Mouse (Mus musculus): ENCODE data around the gene Slc41a1.
A peak's percentile ranks its signal among the peaks of the same experiment; 100 is the strongest.
"Not testable (repeated sequence)": the region's sequence is repeated elsewhere in the genome, so short reads cannot be mapped to it uniquely, and the experiment has no call there.

The Slc41a1 gene

GRCm38 (mm10) chr1:131827207-131827786 is at the start of gene Slc41a1:
TSS of gene Slc41a1 (plus strand) at chr1:131827493.
- DNase-seq (ENCODE audit: low spot score in 2 of 2), result peak in 1 of 2 experiments; percentile 3

- no peak for DNase-seq (ENCODE audit: low spot score in 2 of 2)
Measured at GRCm38 (mm10) chr1:131794591-131794990, 32.7 kb upstream of the Slc41a1 start.

GRCm38 (mm10) chr1:131795171-131795570 is 32.1 kb upstream of the Slc41a1 start:
- no peak for DNase-seq (ENCODE audit: low spot score in 2 of 2)

GRCm38 (mm10) chr1:131797202-131797909 is 29.9 kb upstream of the Slc41a1 start, which contains the start of gene Pm20d1:
TSS of gene Pm20d1 (plus strand) at chr1:131797381.
- DNase-seq (ENCODE audit: low spot score in 2 of 2), result peak; percentile 65 to 77

- no peak for DNase-seq (ENCODE audit: low spot score in 2 of 2)
Measured at GRCm38 (mm10) chr1:131800001-131800400, 27.3 kb upstream of the Slc41a1 start.

DNA sequence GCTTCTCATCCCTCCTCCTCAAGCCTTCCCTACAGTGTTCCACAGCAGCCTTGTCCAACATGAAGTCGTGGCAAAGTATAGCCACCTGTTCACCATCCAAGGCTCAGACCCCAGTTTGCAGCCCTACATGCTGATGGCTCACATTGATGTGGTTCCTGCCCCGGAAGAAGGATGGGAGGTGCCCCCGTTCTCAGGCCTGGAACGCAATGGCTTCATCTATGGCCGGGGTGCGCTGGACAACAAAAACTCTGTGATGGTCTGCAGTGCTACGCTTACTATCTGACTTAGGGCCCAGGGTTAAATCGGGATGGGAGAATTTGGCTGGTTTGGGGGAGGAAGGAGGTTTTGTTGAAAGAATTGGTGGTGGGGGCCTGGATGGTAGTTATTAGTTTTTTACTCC is 26.2 kb upstream of the Slc41a1 start:
- DNase-seq (ENCODE audit: low spot score in 2 of 2), result no peak

GRCm38 (mm10) chr1:131802652-131803051 is 24.6 kb upstream of the Slc41a1 start:
- DNase-seq (ENCODE audit: low spot score in 2 of 2), result no peak

DNA sequence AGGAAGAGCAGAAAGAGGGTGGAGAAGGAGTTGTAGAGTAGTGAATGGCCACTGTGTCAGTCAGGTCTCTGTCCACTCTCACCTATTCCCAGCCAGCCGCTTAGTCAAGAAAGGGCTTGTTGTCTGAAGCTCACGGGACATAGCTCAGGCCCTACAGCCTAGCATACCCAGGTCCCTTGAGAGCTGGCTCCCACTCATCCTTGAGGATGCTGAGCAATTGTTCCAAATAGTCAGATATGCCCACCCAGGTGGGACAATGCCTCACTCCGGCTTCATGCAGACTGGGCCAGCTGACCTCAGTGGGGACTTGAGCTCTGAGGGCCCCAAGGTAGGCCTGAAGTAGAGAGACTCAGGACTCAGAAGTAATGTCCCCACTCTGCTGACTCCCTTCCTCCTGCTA is 23.1 kb upstream of the Slc41a1 start:
- DNase-seq (ENCODE audit: low spot score in 2 of 2), result no peak

- no peak for DNase-seq (ENCODE audit: low spot score in 2 of 2)
Measured at GRCm38 (mm10) chr1:131808986-131809385, 18.3 kb upstream of the Slc41a1 start.

DNA sequence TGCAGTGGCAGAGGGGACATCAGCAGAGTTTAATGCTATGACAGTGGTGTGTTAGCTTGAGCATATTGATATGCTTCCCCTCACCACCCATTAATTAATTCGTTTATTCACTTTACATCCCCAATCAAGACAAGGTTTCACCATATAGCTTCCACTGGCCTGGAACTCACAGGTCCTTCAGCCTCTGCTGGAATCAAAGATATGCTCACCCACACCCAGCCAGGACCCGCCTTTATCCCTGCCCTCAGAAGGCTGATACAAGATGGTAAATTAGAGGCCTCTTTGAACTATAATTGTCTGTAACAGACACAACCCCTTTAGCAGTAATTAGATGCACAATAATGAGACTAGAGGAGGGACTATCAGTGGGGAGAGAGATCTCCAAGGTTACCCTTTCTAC is 17.6 kb upstream of the Slc41a1 start:
- no peak for DNase-seq (ENCODE audit: low spot score in 2 of 2)

DNA sequence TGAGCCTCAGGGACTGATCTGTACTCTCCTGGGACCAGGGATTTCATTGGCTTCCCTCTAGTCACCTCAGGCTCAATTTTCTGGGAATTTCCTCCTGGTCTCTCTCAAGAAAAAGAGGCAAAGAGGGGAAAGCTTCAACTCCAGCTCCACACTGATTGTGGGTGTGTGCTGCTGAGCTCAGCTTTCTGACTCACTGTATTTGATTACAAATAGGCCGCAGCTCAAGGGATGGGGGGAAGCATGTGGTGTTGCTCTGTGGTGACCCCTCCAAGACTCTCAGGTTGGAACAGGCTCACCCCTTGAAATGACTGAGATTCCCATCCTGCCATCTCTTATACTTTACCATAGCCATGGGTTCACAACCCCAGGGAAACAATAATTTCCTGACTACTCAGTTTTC is 15.9 kb upstream of the Slc41a1 start:
- DNase-seq (ENCODE audit: low spot score in 2 of 2), result no peak

GRCm38 (mm10) chr1:131812006-131812405 is 15.3 kb upstream of the Slc41a1 start:
- no peak for DNase-seq (ENCODE audit: low spot score in 2 of 2)

DNA sequence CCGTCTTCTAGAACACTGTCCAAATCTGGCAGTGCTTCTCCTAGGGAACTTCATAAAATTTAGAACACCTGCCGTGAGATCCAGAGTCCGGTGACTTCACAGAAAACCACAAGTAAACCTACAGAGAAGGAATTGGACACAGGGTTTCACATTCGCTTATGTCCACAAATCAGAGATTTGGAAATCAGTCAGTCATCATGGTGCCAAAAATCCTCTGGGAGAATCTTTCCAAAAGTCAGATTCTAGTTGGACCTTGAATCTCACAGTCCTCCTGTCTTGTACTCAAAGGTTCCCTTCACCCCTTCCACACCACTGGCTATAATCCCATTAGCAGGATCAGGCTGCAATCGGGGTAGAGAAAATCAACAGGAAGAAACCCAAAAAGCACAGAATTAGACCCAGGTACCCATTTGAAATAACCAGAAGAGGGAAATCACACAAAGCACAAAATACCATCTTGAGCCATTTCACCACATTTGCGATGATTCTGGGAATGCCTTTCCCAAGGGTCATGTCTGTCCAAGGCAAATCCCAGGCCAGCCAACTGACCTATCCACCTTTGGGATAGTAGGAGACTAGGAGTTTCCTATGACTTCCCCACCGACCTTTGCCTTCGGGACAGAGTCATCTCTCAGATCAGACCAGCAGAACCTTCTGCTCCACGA is 14.5 kb upstream of the Slc41a1 start:
- DNase-seq (ENCODE audit: low spot score in 2 of 2), result no peak

DNA sequence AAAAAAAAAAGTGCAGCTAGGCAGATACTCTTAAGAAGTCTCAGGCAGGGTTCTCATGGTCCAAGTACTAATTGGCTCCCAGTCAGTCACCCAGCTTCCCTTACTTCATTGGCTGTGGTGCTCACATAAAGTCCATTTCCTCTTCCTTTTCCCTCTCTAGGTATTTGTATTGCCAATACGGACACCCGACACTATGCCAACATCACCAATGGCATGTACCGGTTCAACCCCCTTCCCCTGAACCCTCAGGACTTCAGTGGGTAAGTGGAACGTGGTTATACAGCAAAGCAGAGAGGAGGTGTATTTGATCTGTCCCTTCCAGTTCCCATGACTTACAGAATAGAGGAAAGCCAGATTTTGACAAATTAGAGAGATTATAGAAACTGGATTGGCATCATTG is 13.6 kb upstream of the Slc41a1 start:
- no peak for DNase-seq (ENCODE audit: low spot score in 2 of 2)

DNA sequence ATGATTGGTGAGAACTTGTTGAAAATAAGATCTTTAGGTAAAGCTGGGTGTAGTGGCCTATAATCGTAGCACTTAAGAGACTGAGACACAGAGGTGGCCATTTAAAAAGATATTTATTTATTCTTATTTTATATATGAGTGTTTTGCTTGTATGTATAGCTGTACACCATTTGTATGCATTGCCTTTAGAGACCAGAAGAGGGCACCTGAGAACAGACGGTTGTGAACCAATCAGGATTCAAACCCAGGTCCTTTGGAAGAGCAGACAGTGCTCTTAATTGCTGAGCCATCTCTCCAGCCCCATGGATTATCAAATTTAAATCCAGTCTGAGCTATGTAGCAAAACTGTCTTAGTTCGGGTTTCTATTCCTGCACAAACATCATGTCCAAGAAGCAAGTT is 13.1 kb upstream of the Slc41a1 start:
- DNase-seq (ENCODE audit: low spot score in 2 of 2), result no peak

- no peak for DNase-seq (ENCODE audit: low spot score in 2 of 2)
Measured at GRCm38 (mm10) chr1:131816886-131817285, 10.4 kb upstream of the Slc41a1 start.

DNA sequence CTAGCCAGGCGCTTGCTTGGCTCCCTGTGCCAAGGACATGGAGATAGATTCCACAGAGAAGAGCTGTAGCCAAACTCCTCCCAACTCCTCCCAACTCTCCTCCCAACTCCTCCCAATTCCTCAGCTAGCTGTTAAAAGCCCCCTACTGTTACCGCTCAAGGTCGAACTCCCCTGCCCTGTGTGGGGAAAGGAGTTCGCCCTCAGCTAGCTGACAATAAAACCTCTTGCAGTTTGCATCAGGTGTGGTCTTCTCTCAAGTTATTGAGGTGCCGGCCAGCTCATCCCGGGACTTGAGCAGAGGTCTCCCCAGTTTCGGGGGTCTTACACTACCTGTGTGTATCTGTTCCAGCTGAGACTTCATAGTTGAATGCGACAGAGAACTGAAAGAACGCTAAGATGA is 6.9 kb upstream of the Slc41a1 start:
- not testable (repeated sequence) for DNase-seq (ENCODE audit: low spot score in 2 of 2)

GRCm38 (mm10) chr1:131820887-131821328 is 6.4 kb upstream of the Slc41a1 start:
- DNase-seq (ENCODE audit: low spot score in 2 of 2), result no peak

GRCm38 (mm10) chr1:131822292-131822691 is 5.0 kb upstream of the Slc41a1 start:
- DNase-seq (ENCODE audit: low spot score in 2 of 2), result no peak

DNA sequence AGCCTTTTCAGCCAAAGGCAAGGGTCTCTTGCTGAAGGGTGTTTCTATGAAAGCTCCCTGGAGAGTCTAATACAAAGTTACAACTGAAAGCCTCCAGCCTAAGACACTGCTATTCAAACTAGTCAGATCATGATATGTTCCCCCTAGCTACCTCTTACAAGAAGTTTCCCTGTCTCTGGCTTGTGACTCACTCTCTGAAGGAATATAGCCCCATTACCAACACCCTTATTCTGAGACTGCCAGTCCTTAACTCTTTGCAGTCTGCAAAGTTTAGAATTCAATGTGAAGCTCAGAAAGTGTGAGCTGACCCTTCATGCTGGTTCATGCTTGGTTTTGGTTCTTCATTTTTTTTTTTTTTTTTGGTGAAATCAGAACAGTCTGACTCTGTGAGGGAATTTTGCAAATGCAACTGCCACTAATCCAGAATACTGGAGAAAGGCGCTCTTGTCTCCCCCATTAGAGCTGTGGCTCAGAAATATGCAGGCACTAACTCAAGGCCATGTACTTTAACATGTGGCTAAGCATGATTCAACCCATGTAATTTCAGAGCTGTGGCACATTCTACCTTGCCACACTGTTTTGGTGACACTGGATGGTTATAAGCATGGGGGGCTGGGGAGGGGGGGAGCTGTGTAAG is 4.3 kb upstream of the Slc41a1 start:
- no peak for DNase-seq (ENCODE audit: low spot score in 2 of 2)

- no peak for DNase-seq (ENCODE audit: low spot score in 2 of 2)
Measured at GRCm38 (mm10) chr1:131823563-131823962, 3.7 kb upstream of the Slc41a1 start.

- no peak for DNase-seq (ENCODE audit: low spot score in 2 of 2)
Measured at GRCm38 (mm10) chr1:131824528-131825181, 2.6 kb upstream of the Slc41a1 start.
